Mouse (Mus musculus) heart, embryonic 11.5 days (tissue): ENCODE measurements around the gene Tmem129. TPM values are rescaled to one million over a fixed set of nuclear protein-coding genes. Genes with fewer than 3 reads are reported as not detected.
A peak's percentile ranks its signal among the peaks of the same experiment; 100 is the strongest.

Experiments used
- ATAC-seq: fragments of 200-750 bp; cut with Nextera tagmentation; replicated peaks from 2 replicates; pipeline ENCODE4 v1.8.0; 2017; ENCODE audit warnings: moderate library complexity; ENCODE audit not compliant: insufficient number of reproducible peaks, low FRiP score, low TSS enrichment
- H3K27ac ChIP-seq: fragments of 300-500 bp; sonication (generic); 2 replicates; pipeline ENCODE4 v1.5.1; 2014; ENCODE audit warnings: mild to moderate bottlenecking, low read depth, low read length
- H3K27me3 ChIP-seq: fragments of 300-500 bp; sonication (generic); 2 replicates; pipeline ENCODE4 v1.6.1; 2014; ENCODE audit warnings: mild to moderate bottlenecking, low read length, mixed read lengths; ENCODE audit not compliant: control insufficient read depth, insufficient read depth
- H3K36me3 ChIP-seq: fragments of 300-500 bp; sonication (generic); 2 replicates; pipeline ENCODE4 v1.6.1; 2014; ENCODE audit warnings: mild to moderate bottlenecking, low read length, moderate library complexity, mixed read lengths; ENCODE audit not compliant: control insufficient read depth, insufficient read depth
- H3K4me1 ChIP-seq: fragments of 300-500 bp; sonication (generic); 2 replicates; pipeline ENCODE4 v1.6.1; 2014; ENCODE audit warnings: low read length; ENCODE audit not compliant: control insufficient read depth, insufficient read depth
- H3K4me2 ChIP-seq: fragments of 300-500 bp; sonication (generic); 2 replicates; pipeline ENCODE4 v1.6.1; 2014; ENCODE audit warnings: mild to moderate bottlenecking, moderate library complexity
- H3K4me3 ChIP-seq: fragments of 300-500 bp; sonication (generic); 2 replicates; pipeline ENCODE4 v1.5.1; 2014; ENCODE audit warnings: low read depth, low read length
- H3K9ac ChIP-seq: fragments of 300-500 bp; sonication (generic); 2 replicates; pipeline ENCODE4 v1.6.1; 2014; ENCODE audit warnings: mild to moderate bottlenecking, low read depth, low read length, moderate library complexity
- H3K9me3 ChIP-seq: fragments of 300-500 bp; sonication (generic); replicated peaks from 2 replicates; pipeline ENCODE4 v1.6.1; 2016; ENCODE audit warnings: low read length; ENCODE audit not compliant: control insufficient read depth
- WGBS: fragments of 180-500 bp; shearing (Covaris S2); extraction: QIAGEN DNeasy Blood & Tissue Kit; methylation state at CpG from one replicate; pipeline ENCODE4 v1.1.7; 2014; ENCODE audit not compliant: insufficient replicate concordance; 5-methylcytosine and 5-hydroxymethylcytosine counted together
- polyA plus RNA-seq: library from polyadenylated mRNA; unstranded; fragments of >200 nt; fragmentation: Nextera tagmentation; extraction: Ambion mirVana; gene quantifications from 2 replicates; pipeline ENCODE4 v1.2.1, GENCODE M21; 2014

Tmem129 gene
- polyA plus RNA-seq, 1 experiment from 2014 or later: 42.3 TPM

- H3K27ac ChIP-seq: no peak overlapping the region
- H3K36me3 ChIP-seq: no peaks in the 10 kb centered on the region
- WGBS: 82% methylated on average over 11 of the region's 11 CpGs
- H3K9ac ChIP-seq: no peak overlapping the region
- H3K4me3 ChIP-seq: no peak overlapping the region
- H3K9me3 ChIP-seq: no peaks in the 10 kb centered on the region
- no peak overlapping the region for H3K4me2 ChIP-seq
- peaks cover 15% of the 10 kb centered on the region for H3K27me3 ChIP-seq
- peaks cover 38% of the 10 kb centered on the region for H3K4me1 ChIP-seq
- no peak for ATAC-seq
Measured at GRCm38 (mm10) chr5:33689852-33690645, 31.8 kb upstream of the Tmem129 start.

DNA sequence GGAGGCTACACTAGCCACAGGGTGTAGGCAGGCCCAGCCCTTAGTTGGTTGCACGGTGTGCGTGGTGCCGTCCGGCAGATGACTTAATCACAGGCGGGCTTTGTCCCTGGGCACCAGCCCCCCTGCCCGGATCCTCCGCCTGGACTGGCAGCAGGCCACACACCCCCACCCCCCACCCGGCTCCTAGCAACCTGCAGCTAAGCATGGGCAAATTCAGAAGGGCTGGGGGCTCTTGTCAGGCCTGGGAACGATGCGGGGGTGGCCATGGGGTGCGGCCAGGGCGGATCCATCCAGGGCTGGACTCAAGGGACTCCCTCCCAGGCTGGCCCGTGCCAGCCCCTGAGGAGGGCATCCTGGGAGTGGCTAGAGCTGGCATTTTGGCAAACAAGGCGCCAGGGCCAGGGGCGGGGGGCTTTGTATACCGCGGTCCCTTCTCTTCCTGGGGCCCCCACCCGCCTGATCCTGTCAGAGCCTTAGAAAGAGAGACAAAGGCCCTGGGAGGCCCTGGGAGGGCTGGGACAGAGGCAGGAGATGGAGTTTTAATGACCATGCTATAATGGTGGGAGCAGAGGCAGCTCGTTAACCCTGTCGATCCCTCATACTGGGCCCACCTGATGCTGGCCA, 31.1 kb upstream of the Tmem129 start:
- H3K9me3 ChIP-seq: no peaks in the 10 kb centered on the region
- no peak overlapping the region for H3K9ac ChIP-seq
- H3K27me3 ChIP-seq: peaks cover 9% of the 10 kb centered on the region
- H3K4me2 ChIP-seq: no peak overlapping the region
- H3K36me3 ChIP-seq: no peaks in the 10 kb centered on the region
- H3K27ac ChIP-seq: no peak overlapping the region
- WGBS: 59% methylated on average over 20 of the region's 20 CpGs
- H3K4me3 ChIP-seq: no peak overlapping the region
- peak; percentile 20; the same call in 1 of the 2 replicates for ATAC-seq
- H3K4me1 ChIP-seq: peaks cover 36% of the 10 kb centered on the region

- Histone ChIP-seq H3K4me2 (no peak overlapping the region), H3K27me3 (peaks cover 6% of the 10 kb centered on the region), H3K9me3 (no peaks in the 10 kb centered on the region), H3K4me3 (no peak overlapping the region), H3K9ac (0 out of 2 replicates have a peak overlapping the region, but pooled peaks have one; percentile 34), H3K36me3 (no peaks in the 10 kb centered on the region), H3K4me1 (peaks cover 36% of the 10 kb centered on the region), H3K27ac (peak overlapping the region; percentile 10; the same call in 1 of the 2 replicates)
- 53% methylated on average over 14 of the region's 14 CpGs for WGBS
- no peak for ATAC-seq
Measured at GRCm38 (mm10) chr5:33688278-33689220, 30.3 kb upstream of the Tmem129 start.

GRCm38 (mm10) chr5:33687142-33687541, 28.9 kb upstream of the Tmem129 start:
- H3K9ac ChIP-seq: no peak overlapping the region
- H3K4me1 ChIP-seq: peaks cover 25% of the 10 kb centered on the region
- H3K27ac ChIP-seq: no peak overlapping the region
- H3K36me3 ChIP-seq: no peaks in the 10 kb centered on the region
- H3K9me3 ChIP-seq: no peaks in the 10 kb centered on the region
- no peak overlapping the region for H3K4me3 ChIP-seq
- WGBS: 78% methylated on average over 4 of the region's 4 CpGs
- ATAC-seq: no peak
- H3K27me3 ChIP-seq: no peaks in the 10 kb centered on the region
- H3K4me2 ChIP-seq: no peak overlapping the region

GRCm38 (mm10) chr5:33684932-33685331, 26.7 kb upstream of the Tmem129 start:
- H3K9ac ChIP-seq: no peak overlapping the region
- no peak overlapping the region for H3K27ac ChIP-seq
- no peak for ATAC-seq
- H3K4me2 ChIP-seq: no peak overlapping the region
- H3K36me3 ChIP-seq: no peaks in the 10 kb centered on the region
- no peaks in the 10 kb centered on the region for H3K27me3 ChIP-seq
- H3K9me3 ChIP-seq: no peaks in the 10 kb centered on the region
- WGBS: 90% methylated on average over 4 of the region's 4 CpGs
- H3K4me3 ChIP-seq: no peak overlapping the region
- H3K4me1 ChIP-seq: peaks cover 29% of the 10 kb centered on the region

- Histone ChIP-seq H3K27ac (no peak overlapping the region), H3K9me3 (no peaks in the 10 kb centered on the region), H3K4me1 (peaks cover 23% of the 10 kb centered on the region), H3K9ac (no peak overlapping the region), H3K4me3 (no peak overlapping the region), H3K27me3 (no peaks in the 10 kb centered on the region), H3K36me3 (no peaks in the 10 kb centered on the region), H3K4me2 (no peak overlapping the region)
- no peak for ATAC-seq
- WGBS: 44% methylated on average over 7 of the region's 7 CpGs
Measured at GRCm38 (mm10) chr5:33683897-33684652, 25.9 kb upstream of the Tmem129 start.

GRCm38 (mm10) chr5:33682963-33683362, 24.7 kb upstream of the Tmem129 start:
- H3K9ac ChIP-seq: no peak overlapping the region
- 88% methylated on average over 4 of the region's 4 CpGs for WGBS
- no peak for ATAC-seq

More at GRCm38 (mm10) chr5:33682963-33683362, 24.7 kb upstream of the Tmem129 start:
- H3K36me3 ChIP-seq: no peaks in the 10 kb centered on the region
- H3K27me3 ChIP-seq: no peaks in the 10 kb centered on the region
- no peak overlapping the region for H3K4me2 ChIP-seq
- no peak overlapping the region for H3K27ac ChIP-seq
- H3K9me3 ChIP-seq: no peaks in the 10 kb centered on the region
- no peak overlapping the region for H3K4me3 ChIP-seq
- peaks cover 12% of the 10 kb centered on the region for H3K4me1 ChIP-seq
